Mouse (Mus musculus) brain, embryonic 14.5 days (tissue): ENCODE results near the gene Hecw2. TPM values are rescaled to one million over a fixed set of nuclear protein-coding genes. Genes with fewer than 3 reads are reported as not detected.

Experiments used
- DNase-seq: peaks from one replicate; pipeline ENCODE4 v3.0.0-alpha.2; 2011; ENCODE audit warnings: low read depth
- CTCF ChIP-seq: fragments of 200-500 bp; IDR thresholded peaks from 2 replicates; pipeline ENCODE4 v1.5.1; 2012; ENCODE audit warnings: inconsistent platforms, mild to moderate bottlenecking, moderate library complexity, borderline replicate concordance; ENCODE audit not compliant: insufficient read depth, insufficient read length; ENCODE audit errors: extremely low read depth
- POLR2A ChIP-seq: fragments of 200-500 bp; IDR thresholded peaks from 2 replicates; pipeline ENCODE4 v1.6.1; 2012; ENCODE audit warnings: mild to moderate bottlenecking, inconsistent platforms, borderline replicate concordance; ENCODE audit not compliant: poor library complexity, insufficient read depth, insufficient read length, severe bottlenecking; ENCODE audit errors: extremely low read depth
- polyA plus RNA-seq: library from polyadenylated mRNA; depleted of rRNA; stranded (reverse); fragments of >200 nt; gene quantifications from 2 replicates; pipeline ENCODE4 v1.2.3, GENCODE M21; 2012

The Hecw2 gene
- polyA plus RNA-seq, 1 experiment, result 4.7 TPM

DNA sequence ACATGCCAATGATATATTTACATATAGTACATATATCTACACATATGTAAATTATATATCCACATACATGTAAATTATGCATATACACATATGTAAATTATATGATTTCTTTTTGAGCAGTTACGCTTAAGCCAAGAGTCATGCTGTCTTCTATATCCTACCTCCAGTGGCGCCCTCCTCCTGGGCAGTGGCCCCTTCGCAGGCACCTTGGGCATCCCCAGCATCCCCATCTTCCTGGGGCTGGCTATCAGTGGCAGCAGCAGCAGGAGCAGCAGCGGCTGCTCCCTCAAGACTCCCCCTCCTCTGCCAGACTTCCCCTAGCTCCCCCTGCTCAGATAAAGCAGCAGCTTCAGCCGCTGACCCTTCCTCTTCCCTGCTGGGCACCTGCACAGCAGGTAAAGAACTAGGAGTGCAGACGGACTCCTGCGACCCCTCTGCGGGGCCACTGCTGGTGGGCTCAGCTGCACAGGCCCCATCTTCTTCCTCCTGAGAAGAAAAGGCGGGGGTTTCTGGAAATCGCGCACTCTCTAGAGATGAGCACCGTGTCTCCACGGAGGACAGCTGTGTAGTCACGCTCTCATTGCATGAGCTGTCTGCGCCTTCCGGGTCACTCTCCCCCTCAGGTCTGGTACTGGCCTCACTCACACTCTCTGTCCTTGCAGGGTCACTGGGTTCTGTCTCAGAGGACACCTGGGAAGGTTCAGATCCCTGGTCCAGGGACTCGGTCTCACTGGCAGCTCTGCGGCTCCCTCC, 269.6 kb downstream of the Hecw2 start:
- no peak for DNase-seq
- TF ChIP-seq POLR2A (no peak), CTCF (no peak)

- no peak for TF ChIP-seq POLR2A
- TF ChIP-seq CTCF, result no peak
- DNase-seq, result peak; percentile 7
These were observed 283.1 kb downstream of the Hecw2 start for GRCm38 (mm10) chr1:53911848-53912247.

DNA sequence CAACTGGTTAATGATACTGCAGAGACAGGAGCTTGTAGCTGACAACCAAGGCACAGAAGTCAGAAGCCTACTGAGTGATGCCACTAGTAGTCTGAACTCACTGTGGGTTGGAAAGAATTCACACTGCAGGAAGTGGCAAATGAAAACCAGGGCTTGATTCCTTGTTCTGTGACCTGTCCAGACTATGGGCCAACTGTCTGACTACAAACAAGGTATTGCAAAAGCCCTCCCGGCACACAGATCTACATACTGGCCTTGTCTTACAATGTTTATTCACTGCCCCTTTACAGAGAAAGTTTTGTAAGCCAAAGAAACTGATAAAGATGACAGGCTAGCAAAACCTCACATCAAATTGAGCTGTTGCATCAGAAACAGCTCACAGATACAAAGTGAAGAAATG, 284.7 kb downstream of the Hecw2 start:
- TF ChIP-seq POLR2A, result no peak
- TF ChIP-seq CTCF, result no peak
- no peak for DNase-seq

DNA sequence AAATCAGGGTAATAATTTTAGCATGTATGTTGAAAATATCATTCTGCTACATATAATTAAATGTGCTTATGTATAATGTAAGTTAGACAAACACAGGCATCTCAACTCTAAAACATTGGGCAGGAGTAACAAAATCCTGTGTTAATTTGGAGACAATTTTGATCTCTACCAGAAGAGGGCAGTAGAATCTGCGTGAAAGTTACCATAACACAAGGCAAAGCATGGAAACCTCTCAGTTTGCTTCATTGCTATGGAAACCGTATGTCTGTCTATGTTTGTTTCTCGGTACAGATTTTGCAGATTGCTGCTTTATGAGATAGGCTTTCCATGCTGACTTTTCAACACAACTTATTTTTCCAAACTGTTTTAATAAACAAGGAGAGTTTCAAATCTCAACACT, 285.9 kb downstream of the Hecw2 start:
- peak; percentile 87 for DNase-seq
- TF ChIP-seq POLR2A, result no peak
- TF ChIP-seq CTCF, result peak; percentile 29; the same call in 1 of the 2 replicates

- TF ChIP-seq CTCF, result no peak
- no peak for DNase-seq
These were observed 288.8 kb downstream of the Hecw2 start for GRCm38 (mm10) chr1:53906175-53906574.

GRCm38 (mm10) chr1:53900416-53900815, 294.6 kb downstream of the Hecw2 start:
- TF ChIP-seq CTCF, result no peak
- no peak for TF ChIP-seq POLR2A
- no peak for DNase-seq

- no peak for DNase-seq
- TF ChIP-seq POLR2A, result no peak
- TF ChIP-seq CTCF, result no peak
These were observed 300.7 kb downstream of the Hecw2 start for GRCm38 (mm10) chr1:53894299-53894698.

- TF ChIP-seq CTCF, result peak; percentile 45; the same call in 1 of the 2 replicates
- no peak for TF ChIP-seq POLR2A
- DNase-seq, result peak; percentile 27
These were observed 304.6 kb downstream of the Hecw2 start for GRCm38 (mm10) chr1:53890380-53890779.

DNA sequence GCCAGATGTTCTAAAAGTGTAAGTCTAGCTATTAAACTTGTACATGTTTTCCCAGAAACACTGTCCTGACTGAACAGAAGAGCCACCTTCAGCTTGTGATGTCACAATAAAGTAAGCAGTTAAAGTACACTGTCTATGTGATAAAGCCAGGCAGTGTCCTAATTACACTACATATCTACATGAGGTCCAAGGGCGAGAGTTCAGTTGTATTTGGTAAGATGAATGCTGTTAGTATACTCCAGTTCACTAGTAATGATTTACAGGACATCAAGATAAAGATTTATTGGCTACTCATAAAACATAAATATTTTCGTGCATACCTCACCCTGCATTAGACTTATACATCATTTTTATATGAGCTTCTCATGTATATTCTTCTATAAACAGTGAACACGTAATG, 305.2 kb downstream of the Hecw2 start:
- no peak for DNase-seq
- TF ChIP-seq POLR2A (no peak), CTCF (no peak)

GRCm38 (mm10) chr1:53882480-53882879, 312.5 kb downstream of the Hecw2 start:
- DNase-seq, result no peak
- TF ChIP-seq POLR2A, result no peak
- no peak for TF ChIP-seq CTCF

DNA sequence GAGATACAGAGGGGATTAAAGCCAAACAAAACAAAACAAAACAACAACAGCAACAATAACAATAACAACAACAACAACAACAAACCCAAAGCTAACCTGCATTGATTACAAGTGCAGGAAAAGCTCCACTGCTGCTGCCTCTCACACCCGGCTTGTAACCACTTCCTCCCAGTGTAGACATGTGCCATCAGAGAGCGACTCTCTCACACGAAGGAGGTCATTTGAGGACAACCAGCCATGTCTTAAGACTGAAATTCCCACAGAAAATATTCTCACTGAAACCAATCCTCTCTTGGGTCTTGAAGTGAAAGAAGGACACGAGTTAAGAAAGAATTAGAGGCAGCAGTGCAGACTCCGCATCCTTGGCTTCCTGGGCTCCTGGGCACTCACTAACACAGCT, 319.0 kb downstream of the Hecw2 start:
- no peak for DNase-seq
- no peak for TF ChIP-seq CTCF
- no peak for TF ChIP-seq POLR2A

DNA sequence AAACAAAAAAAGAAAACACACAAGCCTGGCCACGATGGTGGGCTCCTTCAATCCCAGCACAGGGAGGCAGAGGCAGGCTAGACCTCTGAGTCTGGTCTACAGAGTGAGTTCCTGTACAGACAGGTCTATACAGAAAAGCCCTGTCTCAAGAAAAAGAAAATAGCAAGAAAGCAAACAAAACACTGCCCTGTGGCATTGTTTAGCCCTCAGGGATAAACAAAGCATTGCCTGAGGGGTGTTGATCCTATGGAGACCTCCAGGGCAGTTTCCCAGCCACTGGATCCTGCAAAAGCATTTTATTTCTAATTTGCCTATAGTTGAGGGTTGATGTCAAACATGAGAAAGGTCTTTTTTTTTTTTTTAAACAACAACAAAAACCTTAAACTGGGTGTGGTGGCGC, 327.7 kb downstream of the Hecw2 start:
- DNase-seq, result no peak
- TF ChIP-seq POLR2A (no peak), CTCF (no peak)

- TF ChIP-seq CTCF (no peak), POLR2A (no peak)
These were observed 328.5 kb downstream of the Hecw2 start for GRCm38 (mm10) chr1:53866374-53866902.

GRCm38 (mm10) chr1:53864046-53864445, 330.9 kb downstream of the Hecw2 start:
- TF ChIP-seq CTCF (no peak), POLR2A (no peak)
- no peak for DNase-seq

More at GRCm38 (mm10) chr1:53866374-53866902, 328.5 kb downstream of the Hecw2 start:
- DNase-seq, result peak; percentile 19
